Mouse (Mus musculus) E14TG2a.4 (cell line): Measurements from ENCODE around the gene Parp12.

ENCODE experiments used
- H3K27me3 ChIP-seq: 2 replicates; pipeline ENCODE4 v1.6.1; 2014; ENCODE audit warnings: low read length, control low read depth; ENCODE audit not compliant: insufficient read depth
- H3K36me3 ChIP-seq: 2 replicates; pipeline ENCODE4 v1.6.1; 2014; ENCODE audit warnings: low read length, control low read depth; ENCODE audit not compliant: insufficient read depth
- H3K4me1 ChIP-seq: replicated peaks from 2 replicates; pipeline ENCODE4 v1.6.1; 2014; ENCODE audit warnings: low read depth, low read length, control low read depth
- H3K4me3 ChIP-seq: replicated peaks from 2 replicates; pipeline ENCODE4 v1.5.1; 2014; ENCODE audit warnings: mild to moderate bottlenecking, low read length
- H3K9me3 ChIP-seq: 2 replicates; pipeline ENCODE4 v1.6.1; 2014; ENCODE audit warnings: low read length, control low read depth
- CTCF ChIP-seq: conservative IDR thresholded peaks from 2 replicates; pipeline ENCODE4 v1.5.1; 2014; ENCODE audit warnings: low read length
- NANOG ChIP-seq: IDR thresholded peaks from 2 replicates; pipeline ENCODE4 v1.6.1; 2014; ENCODE audit warnings: borderline replicate concordance, low read length, mixed read lengths
- POU5F1 ChIP-seq: IDR thresholded peaks from 2 replicates; pipeline ENCODE4 v1.6.1; 2014; ENCODE audit warnings: low read length, borderline replicate concordance

Parp12 gene

GRCm38 (mm10) chr6:39117584-39118455, at the start of gene Parp12:
Gene Parp12, minus strand, starts transcription at chr6:39118349.
- no peaks in the 10 kb centered on the region for H3K36me3 ChIP-seq
- H3K9me3 ChIP-seq = peaks cover 7% of the 10 kb centered on the region; the same call in 1 of the 2 replicates
- TF ChIP-seq POU5F1 (no peak), CTCF (no peak), NANOG (no peak)
- peaks cover 8% of the 10 kb centered on the region for H3K4me1 ChIP-seq
- peaks cover 54% of the 10 kb centered on the region for H3K27me3 ChIP-seq
- H3K4me3 ChIP-seq = peak within 1 kb of the TSS; percentile 80

DNA sequence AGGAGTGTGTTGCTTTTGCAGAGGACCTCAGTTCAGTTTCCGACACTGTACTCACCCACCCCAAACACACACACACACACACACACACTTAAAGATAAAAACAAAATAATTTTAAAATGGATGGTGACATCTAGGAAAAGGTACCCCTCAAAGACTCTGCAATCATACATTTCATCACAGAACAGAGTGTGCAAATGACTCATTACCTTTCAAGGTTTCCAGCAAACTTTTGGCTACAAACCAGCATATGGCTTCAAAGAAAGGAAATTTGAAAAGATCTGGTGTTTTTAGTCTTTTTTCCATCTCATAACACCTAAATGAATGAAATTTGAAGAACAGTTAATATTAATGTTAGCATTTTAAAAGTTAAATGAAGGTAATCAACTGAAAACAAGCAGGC, 46.7 kb upstream of the Parp12 start:
- Histone ChIP-seq H3K9me3 (no peaks in the 10 kb centered on the region), H3K27me3 (no peaks in the 10 kb centered on the region), H3K36me3 (peaks cover 26% of the 10 kb centered on the region), H3K4me1 (no peaks in the 10 kb centered on the region), H3K4me3 (no peak overlapping the region)
- TF ChIP-seq NANOG (no peak), POU5F1 (no peak), CTCF (no peak)

- Histone ChIP-seq H3K27me3 (no peaks in the 10 kb centered on the region), H3K36me3 (peaks cover 14% of the 10 kb centered on the region), H3K9me3 (no peaks in the 10 kb centered on the region), H3K4me3 (no peak overlapping the region), H3K4me1 (no peaks in the 10 kb centered on the region)
- TF ChIP-seq POU5F1 = no peak
- TF ChIP-seq CTCF = no peak
- TF ChIP-seq NANOG = no peak
Measured at GRCm38 (mm10) chr6:39161975-39162374, 43.8 kb upstream of the Parp12 start.

- Histone ChIP-seq H3K27me3 (no peaks in the 10 kb centered on the region), H3K4me3 (no peak overlapping the region), H3K4me1 (peaks cover 14% of the 10 kb centered on the region), H3K9me3 (no peaks in the 10 kb centered on the region), H3K36me3 (peaks cover 77% of the 10 kb centered on the region)
- no peak for TF ChIP-seq POU5F1
- TF ChIP-seq CTCF = peak; percentile 29; the same call in 1 of the 2 replicates
- TF ChIP-seq NANOG = no peak
Measured at GRCm38 (mm10) chr6:39146041-39146440, 27.9 kb upstream of the Parp12 start.

GRCm38 (mm10) chr6:39132556-39132955, 14.4 kb upstream of the Parp12 start:
- no peak for TF ChIP-seq POU5F1
- TF ChIP-seq CTCF = no peak
- no peak for TF ChIP-seq NANOG

GRCm38 (mm10) chr6:39131480-39131879, 13.3 kb upstream of the Parp12 start:
- H3K4me3 ChIP-seq = peak overlapping the region; percentile 49
- H3K36me3 ChIP-seq = peaks cover 19% of the 10 kb centered on the region
- H3K27me3 ChIP-seq = no peaks in the 10 kb centered on the region
- peaks cover 57% of the 10 kb centered on the region for H3K4me1 ChIP-seq
- no peak for TF ChIP-seq CTCF
- TF ChIP-seq POU5F1 = no peak
- TF ChIP-seq NANOG = peak; percentile 78
- peaks cover 26% of the 10 kb centered on the region for H3K9me3 ChIP-seq

More at GRCm38 (mm10) chr6:39132556-39132955, 14.4 kb upstream of the Parp12 start:
- Histone ChIP-seq H3K9me3 (peaks cover 20% of the 10 kb centered on the region), H3K27me3 (no peaks in the 10 kb centered on the region), H3K4me1 (peaks cover 60% of the 10 kb centered on the region), H3K4me3 (peak overlapping the region; percentile 32; the same call in 1 of the 2 replicates), H3K36me3 (peaks cover 19% of the 10 kb centered on the region)

DNA sequence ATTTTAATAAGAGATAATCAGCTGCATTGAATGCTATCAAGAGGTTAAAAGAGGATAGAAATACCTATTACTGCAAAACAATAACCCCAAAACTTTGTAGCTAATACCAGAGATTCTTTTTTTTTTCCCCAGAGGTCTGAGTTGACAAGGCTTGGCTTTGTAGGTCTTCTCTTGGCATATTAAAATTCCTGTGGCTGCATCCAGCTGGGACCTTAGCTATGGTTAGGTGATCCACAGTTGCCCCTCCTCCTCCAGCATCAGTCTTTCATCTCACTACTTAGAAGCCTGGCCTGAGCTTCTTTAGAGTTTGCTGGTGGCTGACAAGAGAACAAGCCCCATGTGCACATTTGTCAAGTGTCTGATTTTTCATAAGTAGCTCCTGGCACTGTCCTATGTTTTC, 6.6 kb upstream of the Parp12 start:
- no peak for TF ChIP-seq POU5F1
- no peak for TF ChIP-seq NANOG
- TF ChIP-seq CTCF = no peak
- no peaks in the 10 kb centered on the region for H3K36me3 ChIP-seq

GRCm38 (mm10) chr6:39120685-39121084, 2.5 kb upstream of the Parp12 start:
- no peak for TF ChIP-seq CTCF
- TF ChIP-seq NANOG = no peak
- TF ChIP-seq POU5F1 = no peak
- Histone ChIP-seq H3K9me3 (peaks cover 7% of the 10 kb centered on the region; the same call in 1 of the 2 replicates), H3K4me1 (peaks cover 8% of the 10 kb centered on the region), H3K4me3 (no peak overlapping the region), H3K27me3 (peaks cover 54% of the 10 kb centered on the region), H3K36me3 (no peaks in the 10 kb centered on the region)

More for the DNA sequence above, 6.6 kb upstream of the Parp12 start:
- Histone ChIP-seq H3K4me1 (peaks cover 4% of the 10 kb centered on the region; the same call in 1 of the 2 replicates), H3K27me3 (peaks cover 14% of the 10 kb centered on the region), H3K4me3 (no peak overlapping the region), H3K9me3 (peaks cover 25% of the 10 kb centered on the region)

DNA sequence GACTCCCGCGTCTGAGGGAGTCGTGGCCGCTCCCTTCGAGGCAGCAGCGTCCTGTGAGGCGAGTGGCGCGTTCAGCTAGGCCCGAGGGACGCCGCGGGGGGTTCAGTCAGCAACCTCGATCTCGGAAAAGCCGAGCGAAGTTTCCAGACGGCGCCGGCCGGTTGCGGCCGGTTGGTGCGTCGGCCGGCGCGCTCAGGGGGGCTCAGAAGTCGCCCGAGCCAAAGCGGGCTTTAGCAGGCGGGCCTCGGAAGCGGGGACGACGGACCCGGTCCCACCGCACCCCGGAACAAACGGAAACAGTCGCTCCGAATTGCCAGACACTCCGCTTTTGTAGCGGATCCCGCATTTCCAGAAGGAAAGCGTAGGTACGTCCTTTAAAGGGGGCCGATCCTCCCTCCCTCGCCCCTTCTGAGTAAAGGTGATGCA, 320 bp upstream of the Parp12 start:
- TF ChIP-seq CTCF (no peak), POU5F1 (no peak), NANOG (no peak)
- peaks cover 57% of the 10 kb centered on the region for H3K27me3 ChIP-seq
- H3K4me3 ChIP-seq = peak overlapping the region; percentile 80
- H3K36me3 ChIP-seq = no peaks in the 10 kb centered on the region
- peaks cover 8% of the 10 kb centered on the region for H3K4me1 ChIP-seq
- peaks cover 7% of the 10 kb centered on the region; the same call in 1 of the 2 replicates for H3K9me3 ChIP-seq
